Mouse (Mus musculus) MEL (cell line): ENCODE results near the gene Gck.

Experiments used
- BHLHE40 ChIP-seq: IDR thresholded peaks from 2 replicates; pipeline ENCODE4 v1.6.1; 2012; ENCODE audit warnings: low read depth, mild to moderate bottlenecking, inconsistent platforms, low read length, improper control_type of control experiment, borderline replicate concordance
- CTCF ChIP-seq, 3 experiments: IDR thresholded peaks in 2 of 3; conservative IDR thresholded peaks in 1 of 3; 2 replicates each; pipeline ENCODE4 v1.5.1; 2011 to 2012; ENCODE audit warnings: low read length in 3 of 3, low read depth in 2 of 3, mild to moderate bottlenecking in 2 of 3, improper control_type of control experiment in 1 of 3, inconsistent platforms in 1 of 3, mixed read lengths in 1 of 3, moderate library complexity in 1 of 3; ENCODE audit not compliant: control insufficient read depth in 1 of 3, insufficient read depth in 1 of 3, poor library complexity in 1 of 3, severe bottlenecking in 1 of 3
- EP300 ChIP-seq, 2 experiments: IDR thresholded peaks; 2 replicates each; pipeline ENCODE4 v1.6.1; 2011; ENCODE audit warnings: improper control_type of control experiment in 2 of 2, low read length in 2 of 2, low read depth in 1 of 2, mild to moderate bottlenecking in 1 of 2
- ETS1 ChIP-seq: IDR thresholded peaks from 2 replicates; pipeline ENCODE4 v1.6.1; 2012; ENCODE audit warnings: low read depth, mild to moderate bottlenecking, inconsistent platforms, low read length, improper control_type of control experiment, moderate library complexity
- POLR2A ChIP-seq, 2 experiments: IDR thresholded peaks; 2 replicates each; pipeline ENCODE4 v1.6.1; 2011 to 2012; ENCODE audit warnings: low read length in 2 of 2, mild to moderate bottlenecking in 2 of 2, control low read depth in 1 of 2, improper control_type of control experiment in 1 of 2, low read depth in 1 of 2, moderate library complexity in 1 of 2; ENCODE audit not compliant: control insufficient read depth in 1 of 2, insufficient read depth in 1 of 2, poor library complexity in 1 of 2
- TCF12 ChIP-seq: IDR thresholded peaks from 2 replicates; pipeline ENCODE4 v1.6.1; 2014; ENCODE audit warnings: low read depth, mild to moderate bottlenecking, inconsistent platforms, low read length, improper control_type of control experiment, moderate library complexity
- ZC3H11A ChIP-seq: IDR thresholded peaks from 2 replicates; pipeline ENCODE4 v1.6.1; 2012; ENCODE audit warnings: low read depth, mild to moderate bottlenecking, inconsistent platforms, low read length, improper control_type of control experiment
- ZNF384 ChIP-seq: IDR thresholded peaks from 2 replicates; pipeline ENCODE4 v1.6.1; 2012; ENCODE audit warnings: low read depth, mild to moderate bottlenecking, inconsistent platforms, low read length, improper control_type of control experiment

- TF ChIP-seq POLR2A (IDR thresholded peaks at IDR 0.05; ENCODE audit: control insufficient read depth in 1 of 2, insufficient read depth in 1 of 2, low read depth in 1 of 2, low read length in 2 of 2, poor library complexity in 1 of 2) (no peak), EP300 (IDR thresholded peaks at IDR 0.05; ENCODE audit: low read depth in 1 of 2, low read length in 2 of 2) (no peak), ETS1 (no peak), CTCF (IDR thresholded peaks at IDR 0.05 in 2 of 3, conservative IDR thresholded peaks at IDR 0.05 in 1 of 3; ENCODE audit: control insufficient read depth in 1 of 3, insufficient read depth in 1 of 3, low read depth in 2 of 3, low read length in 3 of 3, poor library complexity in 1 of 3, severe bottlenecking in 1 of 3) (no peak), BHLHE40 (no peak), ZNF384 (no peak), ZC3H11A (no peak), TCF12 (no peak)
Observed at GRCm38 (mm10) chr11:5976106-5976505, 26.2 kb upstream of the Gck start.
